In the genomic region with DNA sequence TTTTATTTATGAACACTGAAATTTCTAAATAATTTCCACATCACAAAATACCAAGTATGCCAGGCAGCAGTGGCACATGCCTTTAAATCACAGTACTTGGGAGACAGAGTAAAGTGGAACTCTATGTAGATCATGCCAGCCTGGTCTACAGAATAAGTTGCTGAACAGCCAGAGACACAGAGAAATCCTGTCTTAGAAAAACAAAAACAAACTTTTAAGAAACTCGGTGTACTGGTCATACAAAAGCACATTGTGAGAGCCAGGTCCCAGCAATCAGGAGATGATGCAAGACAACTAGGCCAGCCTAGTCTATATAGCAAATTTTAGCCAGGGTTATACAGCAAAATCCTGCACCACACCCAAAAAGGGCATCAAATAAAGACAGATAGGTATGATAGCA, we compare ENCODE assay signal across 22 mouse cellular contexts.
"Had no signal": no experiment of that assay in that cellular context is flagged by ENCODE, and none has a peak within 500 bp of the region (broad histone marks: within the 10 kb centered on the region; RNA-seq: fewer than 3 reads in every experiment).

No protein-coding gene starts in this region.

- H3K27me3 ChIP-seq: heart, embryonic 13.5 days; heart, embryonic 15.5 days; hindbrain, embryonic 13.5 days; hindbrain, embryonic 15.5 days; kidney, embryonic 15.5 days; limb, embryonic 13.5 days; limb, embryonic 15.5 days had no signal

- H3K9ac ChIP-seq: heart, embryonic 13.5 days; heart, embryonic 15.5 days; hindbrain, embryonic 13.5 days; hindbrain, embryonic 15.5 days; kidney, embryonic 15.5 days; limb, embryonic 13.5 days; limb, embryonic 15.5 days; liver, embryonic 14.5 days had no signal

- H3K27ac ChIP-seq: heart, embryonic 13.5 days; heart, embryonic 15.5 days; hindbrain, embryonic 13.5 days; hindbrain, embryonic 15.5 days; hindbrain, postnatal 0 days; kidney, embryonic 15.5 days; kidney, postnatal 0 days; limb, embryonic 13.5 days; limb, embryonic 15.5 days; liver, embryonic 14.5 days had no signal

- H3K36me3 ChIP-seq: heart, embryonic 15.5 days; hindbrain, embryonic 13.5 days; hindbrain, embryonic 15.5 days; kidney, embryonic 15.5 days; limb, embryonic 13.5 days; limb, embryonic 15.5 days had no signal

- DNase-seq: gastrocnemius, postnatal 25 days; heart, adult 18-20 months; heart, postnatal 14 days; heart, postnatal 36 days; kidney, adult 11 months; kidney, adult 2 months; kidney, adult 9 months; kidney, postnatal 14 days; kidney, postnatal 36 days; layer of hippocampus, adult 9-11 months; layer of hippocampus, postnatal 36 days; left cerebral cortex, postnatal 4 days had no signal

- H3K4me3 ChIP-seq: heart, embryonic 13.5 days; heart, embryonic 15.5 days; hindbrain, embryonic 13.5 days; hindbrain, embryonic 15.5 days; kidney, embryonic 15.5 days; limb, embryonic 13.5 days; limb, embryonic 15.5 days had no signal

- H3K4me1 ChIP-seq: heart, embryonic 13.5 days; heart, embryonic 15.5 days; hindbrain, embryonic 15.5 days; kidney, embryonic 15.5 days; limb, embryonic 13.5 days; limb, embryonic 15.5 days had no signal
